Mouse (Mus musculus) cerebral cortex, adult 2 months (tissue): ENCODE data around the gene Prss30.

ENCODE experiments used
- WGBS: fragments of 180-500 bp; shearing (Covaris S2); methylation state at CpG from one replicate; pipeline ENCODE4 v1.1.7; 2018; 5-methylcytosine and 5-hydroxymethylcytosine counted together

The Prss30 gene

GRCm38 (mm10) chr17:23980297-23980909 is at the start of gene Prss30:
Prss30 (minus strand) TSS chr17:23980566.
- WGBS = 74% methylated on average over 10 of the region's 10 CpGs

- 47% methylated on average over 7 of the region's 7 CpGs for WGBS
Measured at GRCm38 (mm10) chr17:24029477-24029876, 49.1 kb upstream of the Prss30 start.

GRCm38 (mm10) chr17:24021375-24022199 is 41.2 kb upstream of the Prss30 start:
- WGBS = 80% methylated on average over 5 of the region's 5 CpGs

GRCm38 (mm10) chr17:24020696-24021095 is 40.3 kb upstream of the Prss30 start:
- WGBS = 63% methylated on average over 6 of the region's 6 CpGs

- WGBS = 32% methylated on average over 14 of the region's 14 CpGs
Measured at GRCm38 (mm10) chr17:24015727-24016126, 35.4 kb upstream of the Prss30 start.

- WGBS = 93% methylated on average over 5 of the region's 5 CpGs
Measured at GRCm38 (mm10) chr17:24014433-24014965, 34.1 kb upstream of the Prss30 start.

- WGBS = 86% methylated on average over 2 of the region's 2 CpGs
Measured at GRCm38 (mm10) chr17:24012921-24013320, 32.6 kb upstream of the Prss30 start.

GRCm38 (mm10) chr17:24009617-24010016 is 29.3 kb upstream of the Prss30 start:
- WGBS = 63% methylated on average over 5 of the region's 5 CpGs

GRCm38 (mm10) chr17:24008105-24008504 is 27.7 kb upstream of the Prss30 start:
- WGBS = 81% methylated on average over 4 of the region's 4 CpGs

GRCm38 (mm10) chr17:24007391-24007790 is 27.0 kb upstream of the Prss30 start:
- WGBS = 73% methylated on average over 1 of the region's 1 CpGs

- 52% methylated on average over 2 of the region's 2 CpGs for WGBS
Measured at GRCm38 (mm10) chr17:24006930-24007329, 26.6 kb upstream of the Prss30 start.

GRCm38 (mm10) chr17:24005049-24005448 is 24.7 kb upstream of the Prss30 start:
- 97% methylated on average over 3 of the region's 3 CpGs for WGBS

- 85% methylated on average over 14 of the region's 14 CpGs for WGBS
Measured at GRCm38 (mm10) chr17:24004071-24004665, 23.8 kb upstream of the Prss30 start.

GRCm38 (mm10) chr17:24000404-24000803 is 20.0 kb upstream of the Prss30 start:
- WGBS = 22% methylated on average over 5 of the region's 5 CpGs

- 88% methylated on average over 6 of the region's 6 CpGs for WGBS
Measured at GRCm38 (mm10) chr17:23998383-23998782, 18.0 kb upstream of the Prss30 start.

- WGBS = 80% methylated on average over 2 of the region's 2 CpGs
Measured at GRCm38 (mm10) chr17:23997901-23998300, 17.5 kb upstream of the Prss30 start, which contains the start of gene Prss22. Prss22 (minus strand) TSS chr17:23998100.

GRCm38 (mm10) chr17:23995421-23995820 is 15.1 kb upstream of the Prss30 start:
- 22% methylated on average over 1 of the region's 1 CpGs for WGBS

- 56% methylated on average over 7 of the region's 7 CpGs for WGBS
Measured at GRCm38 (mm10) chr17:23994667-23995066, 14.3 kb upstream of the Prss30 start.

- WGBS = 9% methylated on average over 31 of the region's 31 CpGs
Measured at GRCm38 (mm10) chr17:23993559-23994428, 13.4 kb upstream of the Prss30 start.

GRCm38 (mm10) chr17:23992789-23993553 is 12.6 kb upstream of the Prss30 start:
- 77% methylated on average over 9 of the region's 9 CpGs for WGBS

GRCm38 (mm10) chr17:23989802-23990201 is 9.4 kb upstream of the Prss30 start:
- 24% methylated on average over 2 of the region's 2 CpGs for WGBS
